Mouse (Mus musculus): ENCODE data around the gene Elfn2. TPM values are rescaled to one million over a fixed set of nuclear protein-coding genes. Genes with fewer than 3 reads are reported as not detected.

Elfn2 gene
- 3.7 and 5.3 TPM in 2 replicates for polyA plus RNA-seq (2014; fragmentation: Nextera tagmentation; extraction: Ambion mirVana)

DNA sequence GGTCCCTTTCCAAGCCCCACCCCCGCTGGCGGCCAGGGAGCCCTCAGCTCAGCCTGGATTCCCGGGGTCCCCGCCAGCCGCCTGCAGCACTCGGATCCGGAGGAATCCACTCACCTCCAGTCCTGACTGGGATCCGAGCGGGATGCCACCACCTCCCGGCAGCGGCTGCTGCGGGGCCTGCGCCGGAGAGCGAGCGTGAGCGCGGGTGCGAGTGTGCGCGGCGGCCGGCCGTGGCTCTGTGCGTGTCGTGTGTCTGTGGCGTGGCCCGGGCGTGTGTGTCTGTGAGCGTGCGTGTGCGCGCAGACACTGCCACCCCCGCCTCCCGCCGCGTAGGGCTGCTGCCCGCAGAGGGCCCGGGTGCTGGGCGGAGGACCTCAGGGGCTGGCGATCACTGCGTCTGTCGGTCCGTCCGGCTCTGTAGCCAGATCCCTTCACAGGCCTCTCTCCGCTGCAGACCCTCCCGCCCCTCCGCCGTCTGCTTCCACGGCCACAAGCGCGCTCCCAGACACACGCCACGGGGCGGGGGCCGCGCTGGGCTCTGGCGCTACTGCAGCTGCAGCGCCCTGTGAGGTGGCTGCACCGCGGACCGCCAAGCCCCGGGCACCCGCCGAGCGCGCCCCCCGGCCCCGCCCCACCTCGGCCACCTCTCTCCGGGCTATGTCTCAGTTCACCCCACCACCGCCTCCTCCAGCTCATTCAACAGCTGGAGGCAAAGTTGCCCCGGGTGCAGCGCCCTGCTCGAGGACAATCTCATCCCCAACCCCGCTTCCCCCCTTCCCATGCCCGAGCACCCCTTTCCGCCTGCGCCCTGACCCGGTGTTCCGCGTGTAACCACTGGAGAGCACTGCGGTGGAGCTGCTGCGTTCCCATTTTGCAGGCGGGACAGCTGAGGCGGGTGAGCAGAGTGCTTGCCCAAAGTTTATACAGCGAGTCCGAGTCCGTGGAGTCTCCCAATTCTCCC, at the start of gene Elfn2:
Gene Elfn2, minus strand, starts transcription at position 482 of the 961 bp plus-strand sequence.
- Histone ChIP-seq H3K27me3 (replicated peaks; ENCODE audit: control insufficient read depth, insufficient read depth, low read length) (peaks cover 25% of the 10 kb centered on the region), H3K4me2 (ENCODE audit: low read length) (peak within 1 kb of the TSS; percentile 94), H3K4me3 (ENCODE audit: low read depth, low read length) (peak within 1 kb of the TSS; percentile 53), H3K9ac (ENCODE audit: low read length) (peak within 1 kb of the TSS; percentile 78), H3K36me3 (ENCODE audit: control insufficient read depth, insufficient read depth, low read length) (no peaks in the 10 kb centered on the region), H3K9me3 (replicated peaks; ENCODE audit: control insufficient read depth, low read length) (no peaks in the 10 kb centered on the region), H3K27ac (ENCODE audit: low read depth, low read length) (peak within 1 kb of the TSS; percentile 11; the same call in 1 of the 2 replicates), H3K4me1 (ENCODE audit: control insufficient read depth, insufficient read depth, low read length) (no peaks in the 10 kb centered on the region; the same call in 1 of the 2 replicates)
- DNase-seq (ENCODE audit: low spot score) (peak; percentile 41), ATAC-seq (peak; percentile 33)
- WGBS: 1% methylated on average over 63 of the region's 89 CpGs

DNA sequence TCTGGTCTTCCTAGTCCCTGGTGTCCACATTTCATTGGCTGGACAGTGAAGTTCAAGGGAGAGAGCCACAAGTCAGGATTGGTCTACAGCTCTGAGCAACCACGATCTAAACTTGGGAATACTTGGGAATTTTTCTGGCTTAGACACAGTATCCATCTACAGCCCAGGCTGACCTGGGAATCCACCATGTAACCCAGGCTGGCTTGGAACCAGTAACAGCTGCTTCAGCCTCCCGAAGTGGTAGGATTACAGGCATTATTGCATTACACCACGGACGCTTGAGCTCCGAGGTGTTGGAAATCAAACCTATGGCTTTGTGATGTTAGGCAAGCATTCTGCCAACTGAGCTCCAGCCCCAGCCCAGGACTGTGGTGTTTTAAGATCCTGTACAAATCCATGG, 45.1 kb upstream of the Elfn2 start:
- Histone ChIP-seq H3K4me2 (ENCODE audit: low read length) (no peak overlapping the region), H3K9me3 (replicated peaks; ENCODE audit: control insufficient read depth, low read length) (no peaks in the 10 kb centered on the region), H3K27me3 (replicated peaks; ENCODE audit: control insufficient read depth, insufficient read depth, low read length) (no peaks in the 10 kb centered on the region), H3K36me3 (ENCODE audit: control insufficient read depth, insufficient read depth, low read length) (peaks cover 50% of the 10 kb centered on the region), H3K4me1 (ENCODE audit: control insufficient read depth, insufficient read depth, low read length) (peaks cover 16% of the 10 kb centered on the region), H3K4me3 (ENCODE audit: low read depth, low read length) (no peak overlapping the region), H3K9ac (ENCODE audit: low read length) (no peak overlapping the region), H3K27ac (ENCODE audit: low read depth, low read length) (peak overlapping the region; percentile 81; the same call in 1 of the 2 replicates)
- WGBS: 60% methylated on average over 5 of the region's 5 CpGs
- ATAC-seq (peak; percentile 16; the same call in 1 of the 2 replicates), DNase-seq (ENCODE audit: low spot score) (no peak)

DNA sequence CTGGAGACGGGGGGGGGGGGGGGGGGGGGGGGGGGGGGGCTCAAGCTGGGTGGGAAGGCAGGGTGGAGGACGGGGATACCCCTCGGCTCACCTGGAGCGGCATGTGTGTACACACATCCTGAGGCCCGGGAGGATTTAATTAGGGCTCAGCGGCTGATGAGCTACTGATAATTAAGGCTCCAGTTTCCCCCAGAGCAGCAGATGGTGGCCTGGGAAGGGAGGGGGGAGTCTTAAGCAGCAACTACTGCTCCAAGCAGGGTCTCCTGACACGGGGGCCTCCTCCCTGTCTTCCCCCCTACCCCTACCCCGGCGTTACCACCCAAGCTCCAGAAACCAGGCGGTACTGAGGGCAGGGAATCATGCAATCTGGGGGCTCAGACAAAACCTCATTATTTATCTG, 44.6 kb upstream of the Elfn2 start:
- H3K4me1 ChIP-seq (ENCODE audit: control insufficient read depth, insufficient read depth, low read length): peaks cover 13% of the 10 kb centered on the region
- H3K36me3 ChIP-seq (ENCODE audit: control insufficient read depth, insufficient read depth, low read length): peaks cover 55% of the 10 kb centered on the region
- peak overlapping the region; percentile 81; the same call in 1 of the 2 replicates for H3K27ac ChIP-seq (ENCODE audit: low read depth, low read length)
- H3K9me3 ChIP-seq (replicated peaks; ENCODE audit: control insufficient read depth, low read length): no peaks in the 10 kb centered on the region
- H3K9ac ChIP-seq (ENCODE audit: low read length): no peak overlapping the region
- H3K4me3 ChIP-seq (ENCODE audit: low read depth, low read length): no peak overlapping the region
- H3K4me2 ChIP-seq (ENCODE audit: low read length): no peak overlapping the region
- DNase-seq (ENCODE audit: low spot score) (peak; percentile 87), ATAC-seq (peak; percentile 76)
- H3K27me3 ChIP-seq (replicated peaks; ENCODE audit: control insufficient read depth, insufficient read depth, low read length): no peaks in the 10 kb centered on the region
- WGBS: 17% methylated on average over 8 of the region's 10 CpGs

DNA sequence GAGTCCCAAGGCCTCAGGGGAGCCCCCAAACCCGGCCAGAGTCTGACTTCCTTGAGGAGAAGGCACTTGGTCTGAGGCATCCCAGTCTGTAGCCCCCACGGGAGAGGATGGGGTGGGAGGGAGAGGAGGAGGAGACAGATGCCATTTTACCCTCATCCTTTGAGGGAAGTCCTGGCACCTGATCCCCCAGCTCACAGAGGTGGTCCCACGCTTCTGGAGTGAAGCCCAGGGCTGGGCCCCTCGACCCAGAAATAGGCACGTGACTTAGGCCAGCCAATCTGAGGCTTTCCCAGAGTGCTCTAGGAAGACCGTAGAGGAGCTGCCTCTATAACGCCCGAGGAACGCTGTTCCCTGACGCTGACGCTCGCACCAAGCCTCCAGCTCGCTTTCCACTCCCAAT, 42.5 kb upstream of the Elfn2 start:
- no peak overlapping the region for H3K27ac ChIP-seq (ENCODE audit: low read depth, low read length)
- no peak for ATAC-seq
- H3K9ac ChIP-seq (ENCODE audit: low read length): no peak overlapping the region
- no peak overlapping the region for H3K4me3 ChIP-seq (ENCODE audit: low read depth, low read length)
- peaks cover 67% of the 10 kb centered on the region for H3K36me3 ChIP-seq (ENCODE audit: control insufficient read depth, insufficient read depth, low read length)
- H3K27me3 ChIP-seq (replicated peaks; ENCODE audit: control insufficient read depth, insufficient read depth, low read length): no peaks in the 10 kb centered on the region
- no peak overlapping the region for H3K4me2 ChIP-seq (ENCODE audit: low read length)
- peaks cover 8% of the 10 kb centered on the region; the same call in 1 of the 2 replicates for H3K4me1 ChIP-seq (ENCODE audit: control insufficient read depth, insufficient read depth, low read length)
- no peak for DNase-seq (ENCODE audit: low spot score)
- WGBS: 74% methylated on average over 13 of the region's 13 CpGs
- H3K9me3 ChIP-seq (replicated peaks; ENCODE audit: control insufficient read depth, low read length): no peaks in the 10 kb centered on the region

DNA sequence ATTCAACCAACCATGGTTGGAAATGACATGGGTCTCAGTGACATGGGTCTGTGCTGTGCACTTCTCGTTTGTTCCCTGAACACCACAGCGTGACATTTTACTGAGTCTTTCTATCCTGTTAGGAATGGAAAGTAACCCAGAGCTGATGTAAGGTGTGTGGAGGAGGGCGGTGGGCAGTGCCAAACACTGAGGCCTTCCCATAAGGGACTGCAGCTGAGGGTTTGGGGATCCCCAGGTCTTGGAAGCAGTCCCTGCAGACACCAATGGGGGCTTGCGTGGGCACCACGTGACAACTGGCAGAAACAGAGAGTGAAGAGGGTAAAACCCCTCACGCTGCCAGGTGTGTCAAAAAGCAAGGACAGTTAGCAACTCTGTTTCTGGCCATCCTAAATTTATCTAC, 39.6 kb upstream of the Elfn2 start:
- ATAC-seq (no peak), DNase-seq (ENCODE audit: low spot score) (no peak)
- 90% methylated on average over 6 of the region's 6 CpGs for WGBS
- Histone ChIP-seq H3K27ac (ENCODE audit: low read depth, low read length) (no peak overlapping the region), H3K4me2 (ENCODE audit: low read length) (no peak overlapping the region), H3K4me3 (ENCODE audit: low read depth, low read length) (no peak overlapping the region), H3K27me3 (replicated peaks; ENCODE audit: control insufficient read depth, insufficient read depth, low read length) (no peaks in the 10 kb centered on the region), H3K9ac (ENCODE audit: low read length) (no peak overlapping the region), H3K9me3 (replicated peaks; ENCODE audit: control insufficient read depth, low read length) (no peaks in the 10 kb centered on the region), H3K36me3 (ENCODE audit: control insufficient read depth, insufficient read depth, low read length) (peaks cover 61% of the 10 kb centered on the region), H3K4me1 (ENCODE audit: control insufficient read depth, insufficient read depth, low read length) (no peaks in the 10 kb centered on the region)

DNA sequence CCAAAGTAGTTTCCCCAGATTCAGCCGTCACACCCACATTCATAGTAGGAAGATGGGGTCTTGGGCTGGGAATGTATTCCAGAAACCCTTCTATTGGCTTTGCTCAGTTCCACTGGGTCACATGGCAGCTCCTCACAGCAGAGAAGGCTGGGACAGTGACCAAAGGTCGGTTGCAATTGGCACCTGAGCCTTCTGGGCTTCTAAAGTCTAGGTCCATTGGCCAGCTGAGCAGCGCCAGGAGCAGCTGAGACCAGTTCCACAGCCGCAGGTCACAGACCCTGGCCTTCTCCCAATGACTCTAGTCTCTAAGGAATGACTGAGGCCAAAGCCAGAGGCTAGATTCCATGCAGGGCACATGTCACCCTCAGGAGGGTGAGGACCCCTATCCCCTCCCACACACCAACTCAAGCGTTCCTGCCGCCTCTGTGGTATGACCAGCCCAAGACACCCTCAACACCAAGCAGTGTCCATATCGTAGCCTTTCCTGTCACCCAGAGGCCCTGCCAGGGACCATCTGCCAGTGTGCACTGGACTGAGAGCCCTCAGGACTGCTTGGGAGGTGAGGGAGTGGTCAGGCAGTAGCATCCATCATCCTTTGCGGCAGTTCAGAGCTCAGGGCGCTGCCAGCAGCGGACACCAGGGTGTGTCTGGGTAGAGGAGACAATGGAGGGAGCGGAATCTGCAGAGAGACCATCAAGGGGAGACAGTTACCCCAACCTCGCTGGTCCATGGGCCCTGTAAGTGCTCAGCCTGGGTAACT, 37.6 kb upstream of the Elfn2 start:
- DNase-seq (ENCODE audit: low spot score) (no peak), ATAC-seq (no peak)
- no peaks in the 10 kb centered on the region for H3K27me3 ChIP-seq (replicated peaks; ENCODE audit: control insufficient read depth, insufficient read depth, low read length)
- peaks cover 47% of the 10 kb centered on the region for H3K36me3 ChIP-seq (ENCODE audit: control insufficient read depth, insufficient read depth, low read length)
- whole genome bisulfite sequencing: 86% methylated on average over 12 of the region's 12 CpGs
- no peak overlapping the region for H3K4me3 ChIP-seq (ENCODE audit: low read depth, low read length)
- H3K4me2 ChIP-seq (ENCODE audit: low read length): no peak overlapping the region
- no peaks in the 10 kb centered on the region for H3K9me3 ChIP-seq (replicated peaks; ENCODE audit: control insufficient read depth, low read length)
- no peak overlapping the region for H3K9ac ChIP-seq (ENCODE audit: low read length)
- H3K27ac ChIP-seq (ENCODE audit: low read depth, low read length): no peak overlapping the region
- H3K4me1 ChIP-seq (ENCODE audit: control insufficient read depth, insufficient read depth, low read length): peaks cover 2% of the 10 kb centered on the region; the same call in 1 of the 2 replicates

DNA sequence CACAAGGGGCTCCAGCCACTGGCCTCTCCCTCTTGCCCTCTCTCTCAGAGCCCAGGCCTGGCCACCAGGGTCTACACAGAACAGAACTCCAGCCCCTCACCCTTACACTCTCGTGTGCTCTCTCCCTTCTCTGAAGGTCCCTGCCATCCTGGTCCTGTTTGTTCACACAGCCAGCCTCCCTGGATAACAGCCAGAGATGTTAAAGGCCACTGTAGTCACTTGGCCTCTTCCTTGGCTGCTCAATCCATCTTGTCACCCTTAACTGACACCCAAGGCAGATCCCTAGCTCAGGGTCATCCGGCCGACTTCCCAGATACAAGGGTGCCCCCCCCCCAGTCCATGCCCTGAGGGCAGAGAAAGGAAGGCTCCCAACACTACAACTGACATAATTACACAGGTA, 36.7 kb upstream of the Elfn2 start:
- Histone ChIP-seq H3K27me3 (replicated peaks; ENCODE audit: control insufficient read depth, insufficient read depth, low read length) (no peaks in the 10 kb centered on the region), H3K9me3 (replicated peaks; ENCODE audit: control insufficient read depth, low read length) (no peaks in the 10 kb centered on the region), H3K4me3 (ENCODE audit: low read depth, low read length) (no peak overlapping the region), H3K4me2 (ENCODE audit: low read length) (no peak overlapping the region), H3K4me1 (ENCODE audit: control insufficient read depth, insufficient read depth, low read length) (peaks cover 10% of the 10 kb centered on the region; the same call in 1 of the 2 replicates), H3K36me3 (ENCODE audit: control insufficient read depth, insufficient read depth, low read length) (peaks cover 38% of the 10 kb centered on the region), H3K9ac (ENCODE audit: low read length) (no peak overlapping the region), H3K27ac (ENCODE audit: low read depth, low read length) (peak overlapping the region; percentile 11; the same call in 1 of the 2 replicates)
- DNase-seq (ENCODE audit: low spot score) (no peak), ATAC-seq (no peak)
- 82% methylated on average over 3 of the region's 3 CpGs for WGBS

DNA sequence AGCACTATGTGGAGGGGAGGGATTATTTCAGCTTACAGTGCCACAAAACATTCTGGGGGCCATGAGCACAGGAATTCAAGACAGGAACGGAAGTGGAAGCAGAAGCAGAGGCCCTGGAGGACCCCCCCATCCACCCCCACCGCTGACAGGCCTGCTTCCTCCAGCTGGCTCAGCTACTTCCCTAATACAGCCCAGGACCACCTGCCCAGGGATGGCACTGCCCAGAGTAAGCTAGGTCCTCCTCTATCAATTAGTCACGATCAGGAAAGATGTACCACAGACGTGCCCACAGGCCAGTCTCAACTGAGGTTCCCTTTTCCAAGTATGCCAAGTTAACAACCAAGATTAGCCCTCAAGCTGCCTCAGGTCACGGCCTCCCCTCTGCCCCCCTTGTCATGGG, 35.6 kb upstream of the Elfn2 start:
- Histone ChIP-seq H3K4me3 (ENCODE audit: low read depth, low read length) (no peak overlapping the region), H3K9ac (ENCODE audit: low read length) (no peak overlapping the region), H3K36me3 (ENCODE audit: control insufficient read depth, insufficient read depth, low read length) (peaks cover 29% of the 10 kb centered on the region), H3K4me1 (ENCODE audit: control insufficient read depth, insufficient read depth, low read length) (peaks cover 11% of the 10 kb centered on the region; the same call in 1 of the 2 replicates), H3K4me2 (ENCODE audit: low read length) (no peak overlapping the region), H3K27me3 (replicated peaks; ENCODE audit: control insufficient read depth, insufficient read depth, low read length) (no peaks in the 10 kb centered on the region), H3K27ac (ENCODE audit: low read depth, low read length) (0 out of 2 replicates have a peak overlapping the region, but pooled peaks have one; percentile 11), H3K9me3 (replicated peaks; ENCODE audit: control insufficient read depth, low read length) (no peaks in the 10 kb centered on the region)
- no peak for DNase-seq (ENCODE audit: low spot score)
- WGBS: 76% methylated on average over 5 of the region's 5 CpGs
- no peak for ATAC-seq

Data from forebrain, embryonic 14.5 days (tissue).